Mouse (Mus musculus): Measurements from ENCODE around the gene Rab5if. TPM values are rescaled to one million over a fixed set of nuclear protein-coding genes. Genes with fewer than 3 reads are reported as not detected.
"Not testable (repeated sequence)": the region's sequence is repeated elsewhere in the genome, so short reads cannot be mapped to it uniquely, and the experiment has no call there.

Rab5if gene
- total RNA-seq, 2 experiments from 2014 or later = 79.3 to 85.6 TPM

- no peak for DNase-seq
- intact Hi-C loops (cut with DNase I) = no loop called here
Measured at GRCm38 (mm10) chr2:156850505-156850904, 12.4 kb upstream of the Rab5if start.

- intact Hi-C loops (cut with DNase I); DNase-seq: not testable (repeated sequence)
Measured at GRCm38 (mm10) chr2:156853584-156853983, 9.3 kb upstream of the Rab5if start.

- peak in 1 of 2 experiments; percentile 22 for DNase-seq
Measured at GRCm38 (mm10) chr2:156853999-156854771, 8.7 kb upstream of the Rab5if start.

GRCm38 (mm10) chr2:156856311-156856710 is 6.6 kb upstream of the Rab5if start:
- DNase-seq = no peak
- intact Hi-C loops (cut with DNase I) = no loop called here

More at GRCm38 (mm10) chr2:156853999-156854771, 8.7 kb upstream of the Rab5if start:
- intact Hi-C loops (cut with DNase I) = loop anchor here (1.0 kb wide), 1 partner anchor 45 kb away; no protein-coding TSS in a partner anchor

GRCm38 (mm10) chr2:156857385-156857791 is 5.5 kb upstream of the Rab5if start:
- intact Hi-C loops (cut with DNase I) = no loop called here

GRCm38 (mm10) chr2:156857835-156858234 is 5.1 kb upstream of the Rab5if start, which contains the start of gene 4930518I15Rik:
Gene 4930518I15Rik (minus strand): TSS chr2:156857946.
- DNase-seq = no peak
- intact Hi-C loops (cut with DNase I) = no loop called here

More at GRCm38 (mm10) chr2:156857385-156857791, 5.5 kb upstream of the Rab5if start:
- DNase-seq = no peak

GRCm38 (mm10) chr2:156858671-156859070 is 4.3 kb upstream of the Rab5if start:
- no peak for DNase-seq
- intact Hi-C loops (cut with DNase I) = no loop called here

- intact Hi-C loops (cut with DNase I) = loop anchor here (10.0 kb wide), 1 partner anchor 137 kb away; no protein-coding TSS in a partner anchor
- DNase-seq = no peak
Measured at GRCm38 (mm10) chr2:156862041-156862717, 749 bp upstream of the Rab5if start.

GRCm38 (mm10) chr2:156863487-156864160 is 696 bp downstream of the Rab5if start:
- DNase-seq = no peak
- intact Hi-C loops (cut with DNase I) = loop anchor here (10.0 kb wide), 1 partner anchor 139 kb away; no protein-coding TSS in a partner anchor

- intact Hi-C loops (cut with DNase I) = loop anchor here (10.0 kb wide), 1 partner anchor 140 kb away; no protein-coding TSS in a partner anchor
- DNase-seq = no peak
Measured at GRCm38 (mm10) chr2:156864481-156864880, 1.6 kb downstream of the Rab5if start.

GRCm38 (mm10) chr2:156868994-156869393 is 6.1 kb downstream of the Rab5if start:
- no peak for DNase-seq
- intact Hi-C loops (cut with DNase I) = loop anchor here (10.0 kb wide), 1 partner anchor 144 kb away; no protein-coding TSS in a partner anchor

- intact Hi-C loops (cut with DNase I) = loop anchor here (10.0 kb wide), 1 partner anchor 145 kb away; no protein-coding TSS in a partner anchor
- DNase-seq = no peak
Measured at GRCm38 (mm10) chr2:156869554-156869953, 6.6 kb downstream of the Rab5if start.

- intact Hi-C loops (cut with DNase I) = loop anchor here (5.0 kb wide), 1 partner anchor 227 kb away; no protein-coding TSS in a partner anchor
Measured at GRCm38 (mm10) chr2:156870519-156870918, 7.6 kb downstream of the Rab5if start.

GRCm38 (mm10) chr2:156873629-156874028 is 10.7 kb downstream of the Rab5if start:
- DNase-seq = no peak
- intact Hi-C loops (cut with DNase I) = loop anchor here (2.0 to 5.0 kb wide), 2 partner anchors 123 to 224 kb away; no protein-coding TSS in a partner anchor

More at GRCm38 (mm10) chr2:156870519-156870918, 7.6 kb downstream of the Rab5if start:
- DNase-seq = peak; percentile 23 to 37

GRCm38 (mm10) chr2:156874047-156874759 is 11.3 kb downstream of the Rab5if start:
- intact Hi-C loops (cut with DNase I) = loop anchor here (5.0 kb wide), 1 partner anchor 223 kb away; no protein-coding TSS in a partner anchor
- no peak for DNase-seq

- intact Hi-C loops (cut with DNase I) = loop anchor here (5.0 kb wide), 1 partner anchor 222 kb away; no protein-coding TSS in a partner anchor
- no peak for DNase-seq
Measured at GRCm38 (mm10) chr2:156874760-156875510, 12.0 kb downstream of the Rab5if start.

GRCm38 (mm10) chr2:156877726-156878125 is 14.8 kb downstream of the Rab5if start:
- no peak for DNase-seq
- intact Hi-C loops (cut with DNase I) = no loop called here

GRCm38 (mm10) chr2:156879541-156879940 is 16.6 kb downstream of the Rab5if start:
- intact Hi-C loops (cut with DNase I) = no loop called here
- no peak for DNase-seq
